8 mouse cellular contexts compared by ENCODE assay signal in the genomic region with DNA sequence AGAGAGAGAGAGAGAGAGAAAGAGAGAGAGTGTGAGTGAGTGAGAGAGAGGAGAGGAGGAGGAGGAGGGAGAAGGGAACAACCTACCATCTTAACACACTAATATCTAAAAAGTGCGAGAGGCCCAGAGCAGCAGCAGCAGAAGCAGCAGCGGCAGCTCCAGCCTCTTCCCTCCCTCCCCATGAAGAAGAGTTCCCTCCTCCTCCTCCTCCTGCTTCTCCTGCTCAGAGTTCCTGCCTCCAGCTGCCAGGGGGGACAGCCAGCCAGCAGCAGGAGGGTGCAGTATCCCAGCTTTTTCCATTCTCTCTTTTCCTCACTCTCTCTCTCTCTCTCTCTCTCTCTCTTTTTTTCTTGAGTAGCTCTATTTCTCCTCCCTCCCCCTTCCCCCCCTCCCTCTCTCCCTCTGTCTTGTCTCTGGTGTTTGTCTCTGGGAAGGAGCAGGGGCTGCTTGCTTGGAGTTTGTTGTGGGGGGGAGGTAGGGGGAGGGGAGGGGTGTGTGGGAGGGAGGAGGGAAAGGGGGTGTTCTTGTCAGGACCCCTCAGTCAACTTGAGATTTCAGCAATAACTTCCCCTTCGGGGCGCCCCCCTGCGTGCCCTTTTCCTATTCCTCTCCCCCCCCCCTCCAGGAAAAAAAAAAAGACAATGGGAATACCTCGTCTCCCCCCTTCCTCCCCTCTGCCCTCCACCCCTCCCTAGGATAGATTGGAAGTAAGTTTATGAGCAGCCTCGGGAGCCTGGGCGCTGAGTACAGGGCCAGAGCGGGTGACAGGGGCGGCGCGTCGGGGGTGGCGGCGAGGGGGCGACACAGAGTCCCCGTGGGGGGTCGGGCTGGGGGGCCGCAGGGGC.
DNase-seq lines count a peak whose midpoint lies in the region; ATAC-seq lines count a peak whose summit lies in the region.

No protein-coding gene starts in this region.

- peak; percentile 71 for DNase-seq in NIH3T3 (ENCODE audit: low read depth)
- peak; percentile 60 to 64 for DNase-seq in cerebellum, postnatal 14 days
- peak; percentile 32 to 33 for DNase-seq in frontal cortex, postnatal 25 days (ENCODE audit: low spot score in 2 of 2)
- DNase-seq in left cerebral cortex, adult 8-10 months (ENCODE audit: low spot score in 2 of 2): peak; percentile 39 to 56
- peak; percentile 22 for DNase-seq in right cerebral cortex, postnatal 14 days

- H3K27me3 ChIP-seq in hindbrain, embryonic 15.5 days: no peaks in the 10 kb centered on the region

- H3K9me3 ChIP-seq in hindbrain, embryonic 15.5 days: no peaks in the 10 kb centered on the region

- WGBS in hindbrain, embryonic 15.5 days: under 1% methylated on average over 16 of the region's 19 CpGs
- WGBS in macrophage (ENCODE audit: missing documents): under 1% methylated on average over 15 of the region's 19 CpGs

- peaks cover 39% of the 10 kb centered on the region for H3K79me2 ChIP-seq in macrophage (ENCODE audit: inconsistent target)

- no peaks in the 10 kb centered on the region for H3K36me3 ChIP-seq in hindbrain, embryonic 15.5 days
- H3K36me3 ChIP-seq in macrophage (ENCODE audit: inconsistent target): no peaks in the 10 kb centered on the region

- H3K9ac ChIP-seq in hindbrain, embryonic 15.5 days: peak overlapping the region; percentile 83

- peak; percentile 51 for ATAC-seq in hindbrain, embryonic 15.5 days (ENCODE audit: low FRiP score, low read depth)
- ATAC-seq in inflammation-experienced regulatory T-cells, adult 6 months: no peak

- H3K4me2 ChIP-seq in hindbrain, embryonic 15.5 days: peak overlapping the region; percentile 96

- H3K4me1 ChIP-seq in hindbrain, embryonic 15.5 days (replicated peaks): peaks cover 41% of the 10 kb centered on the region

- peak overlapping the region; percentile 100 for H3K27ac ChIP-seq in hindbrain, embryonic 15.5 days (replicated peaks)
- H3K27ac ChIP-seq in macrophage: peak overlapping the region; percentile 80

- H3K4me3 ChIP-seq in hindbrain, embryonic 15.5 days: peak overlapping the region; percentile 82
- H3K4me3 ChIP-seq in macrophage (ENCODE audit: inconsistent target): peak overlapping the region; percentile 76
